Mouse (Mus musculus): ENCODE results near the gene Rab8a.

Gene Rab8a

DNA sequence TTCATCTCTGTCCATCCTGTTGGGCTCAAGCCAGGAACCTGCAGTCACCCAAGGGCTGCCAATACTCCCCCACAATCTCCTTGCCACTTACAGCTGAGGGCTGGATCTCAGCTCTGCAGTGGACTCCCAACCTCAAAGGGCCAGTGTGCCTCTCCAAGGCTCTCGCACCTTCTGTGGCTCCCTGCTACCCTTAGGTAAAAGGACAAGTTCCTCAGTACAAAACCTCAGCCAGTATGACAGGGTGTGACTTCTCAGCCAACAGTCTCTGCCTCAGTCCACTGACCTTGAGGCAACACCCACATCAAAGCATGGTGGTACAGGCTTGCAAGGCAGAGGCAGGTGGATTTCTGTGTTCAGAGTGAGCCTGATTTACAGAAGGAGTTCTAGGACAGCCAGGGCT lies 50.8 kb downstream of the Rab8a start:
- no peak for DNase-seq (ENCODE audit: low read depth, low spot score)

DNA sequence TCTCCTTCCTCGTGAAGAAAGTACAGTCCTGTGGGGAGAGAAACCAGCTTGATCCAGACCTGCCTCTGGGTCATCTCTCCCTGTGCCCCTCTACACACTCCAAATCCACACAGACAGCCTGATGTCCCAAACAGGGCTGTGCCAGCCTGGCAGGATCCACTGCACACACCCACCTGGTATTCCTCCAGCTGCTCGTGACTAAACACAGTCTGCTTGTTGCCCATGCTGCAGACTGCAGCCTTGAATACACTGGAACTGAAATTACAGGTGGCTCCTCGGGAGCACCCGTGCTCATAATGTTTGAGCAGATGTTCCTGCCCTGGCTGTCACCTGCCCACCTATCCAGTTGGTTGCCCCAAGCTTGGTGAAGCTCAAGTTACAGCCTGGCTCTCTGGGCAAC lies 51.8 kb downstream of the Rab8a start, which contains the start of gene Cib3:
Cib3 (minus strand) TSS at position 87 of the 400 bp plus-strand sequence.
- DNase-seq (ENCODE audit: low read depth, low spot score), result no peak

DNA sequence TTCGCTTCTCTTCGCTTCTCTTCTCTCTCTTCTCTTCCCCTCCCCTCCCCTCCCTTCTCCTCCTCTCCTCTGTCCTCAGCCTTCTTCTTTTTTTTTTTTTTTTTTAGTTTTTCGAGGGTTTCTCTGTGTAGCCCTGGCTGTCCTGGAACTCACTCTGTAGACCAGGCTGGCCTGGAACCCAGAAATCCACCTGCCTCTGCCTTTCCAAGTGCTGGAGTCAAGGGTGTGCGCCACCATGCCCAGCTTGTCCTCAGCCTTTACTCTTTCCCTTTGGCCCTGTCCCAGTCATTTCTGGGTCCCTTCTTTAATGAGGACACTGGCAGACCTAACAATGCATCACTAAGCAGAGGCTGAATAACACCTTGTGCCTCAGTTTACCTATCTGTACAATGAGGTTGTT lies 52.5 kb downstream of the Rab8a start, which contains the start of gene Gm11034:
Gm11034 (minus strand) TSS at position 101 of the 400 bp plus-strand sequence.
- no peak for DNase-seq (ENCODE audit: low read depth, low spot score)

DNA sequence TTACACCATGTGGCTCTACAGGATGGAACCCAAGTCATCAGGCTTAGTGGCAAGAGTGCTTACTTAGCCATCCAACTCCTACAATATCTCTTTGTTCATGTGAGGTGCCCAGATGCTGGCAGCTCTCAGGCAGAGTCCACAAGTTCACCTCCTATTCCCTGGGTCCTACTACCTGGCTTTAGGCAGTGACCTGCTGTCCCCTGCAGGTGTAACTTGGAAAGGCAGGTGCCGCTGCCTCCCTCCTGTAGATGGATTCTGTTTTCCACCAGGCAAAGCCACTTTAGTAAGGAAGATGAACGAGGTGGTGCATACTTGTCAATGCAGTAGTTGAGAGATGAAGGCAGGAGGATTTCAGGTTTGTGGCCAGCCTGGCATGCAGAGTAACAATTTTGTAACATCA lies 54.1 kb downstream of the Rab8a start:
- DNase-seq (ENCODE audit: low read depth, low spot score), result peak; percentile 11

DNA sequence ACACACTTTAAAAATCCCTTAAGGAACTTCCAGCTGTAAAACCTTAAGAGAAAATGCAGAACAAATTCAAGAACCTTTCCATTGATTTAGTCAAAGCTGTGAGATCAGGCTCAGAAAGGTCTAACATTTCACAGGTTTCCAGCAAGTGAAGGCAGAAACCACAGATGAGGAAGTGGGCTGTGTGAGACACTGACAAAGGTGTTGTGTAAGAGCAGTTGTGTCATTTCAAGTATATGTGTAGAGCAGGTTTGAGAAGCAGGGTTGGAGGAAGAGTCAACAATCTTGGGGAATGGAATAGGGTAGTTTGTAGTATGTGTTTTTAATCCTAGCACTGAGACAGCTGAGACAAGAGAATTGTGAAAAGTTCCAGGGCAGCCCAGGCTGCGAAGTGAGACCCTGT lies 54.9 kb downstream of the Rab8a start:
- no peak for DNase-seq (ENCODE audit: low read depth, low spot score)

DNA sequence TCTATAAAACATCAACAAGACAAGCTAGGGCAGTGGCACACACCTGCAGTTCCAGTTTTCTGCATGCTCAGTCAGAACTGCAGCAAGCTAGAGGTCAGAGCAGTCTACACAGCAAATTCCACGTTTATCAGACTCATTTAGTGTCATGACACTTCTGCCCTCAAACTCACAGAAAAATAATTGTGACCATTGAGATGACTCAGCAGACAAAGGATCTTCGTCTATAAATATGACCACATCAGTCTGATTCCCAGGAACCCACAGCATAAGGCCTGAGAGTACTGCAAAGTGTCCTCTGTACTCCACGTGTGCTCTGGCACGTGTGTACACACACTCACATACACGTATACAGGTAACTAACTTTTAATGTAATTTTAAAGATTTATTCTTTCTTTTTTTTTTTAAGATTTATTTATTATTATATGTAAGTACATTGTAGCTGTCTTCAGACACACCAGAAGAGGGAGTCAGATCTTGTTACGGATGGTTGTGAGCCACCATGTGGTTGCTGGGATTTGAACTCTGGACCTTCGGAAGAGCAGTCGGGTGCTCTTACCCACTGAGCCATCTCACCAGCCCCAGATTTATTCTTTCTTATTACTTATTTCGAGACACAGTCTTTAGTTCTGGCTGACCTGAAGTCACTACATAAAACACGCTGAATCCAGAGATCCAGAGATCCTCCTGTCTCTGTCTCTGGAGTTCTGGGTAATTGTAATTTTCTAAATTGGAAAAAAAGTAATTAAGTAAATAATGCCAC lies 58.0 kb downstream of the Rab8a start:
- no peak for DNase-seq (ENCODE audit: low read depth, low spot score)

DNA sequence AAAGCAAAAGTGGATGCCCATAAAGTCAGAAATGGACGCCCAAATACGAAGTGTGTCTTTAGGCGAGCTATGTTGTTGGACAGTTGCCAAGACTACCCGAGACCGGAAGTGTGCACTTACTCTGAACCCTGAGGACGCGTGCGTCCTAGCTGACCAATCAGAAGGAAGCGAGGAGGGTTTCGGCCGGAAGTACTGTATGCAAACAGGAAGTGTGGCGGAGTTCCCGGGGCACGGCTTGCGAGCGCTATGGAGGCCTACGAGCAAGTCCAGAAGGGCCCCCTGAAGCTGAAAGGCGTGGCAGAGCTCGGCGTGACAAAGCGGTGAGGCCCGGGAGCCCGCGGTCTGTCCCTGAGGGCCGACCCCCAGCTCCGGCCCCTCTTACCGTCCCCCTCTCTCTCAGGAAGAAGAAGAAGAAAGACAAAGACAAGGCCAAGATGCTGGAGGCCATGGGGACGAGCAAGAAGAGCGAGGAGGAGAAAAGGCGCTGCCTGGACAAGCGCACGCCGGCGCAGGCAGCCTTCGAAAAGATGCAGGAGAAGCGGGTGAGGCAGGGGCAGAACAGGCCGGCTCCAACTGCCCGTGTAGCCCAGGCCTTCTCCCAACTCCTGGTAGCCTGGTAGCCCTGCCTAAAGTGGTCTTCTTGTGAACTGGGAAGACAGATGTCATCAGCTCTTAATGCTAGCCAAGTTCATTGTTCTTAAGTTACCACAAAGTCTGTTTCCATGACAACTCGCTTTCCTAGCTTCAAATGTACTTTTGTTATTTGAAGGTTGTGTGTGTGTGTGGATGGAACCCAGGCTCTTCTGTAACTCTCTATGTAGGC lies 58.8 kb downstream of the Rab8a start, which contains the start of gene Fam32a:
Fam32a (plus strand) TSS at position 190 of the 823 bp plus-strand sequence.
- peak; percentile 99 for DNase-seq (ENCODE audit: low read depth, low spot score)

DNA sequence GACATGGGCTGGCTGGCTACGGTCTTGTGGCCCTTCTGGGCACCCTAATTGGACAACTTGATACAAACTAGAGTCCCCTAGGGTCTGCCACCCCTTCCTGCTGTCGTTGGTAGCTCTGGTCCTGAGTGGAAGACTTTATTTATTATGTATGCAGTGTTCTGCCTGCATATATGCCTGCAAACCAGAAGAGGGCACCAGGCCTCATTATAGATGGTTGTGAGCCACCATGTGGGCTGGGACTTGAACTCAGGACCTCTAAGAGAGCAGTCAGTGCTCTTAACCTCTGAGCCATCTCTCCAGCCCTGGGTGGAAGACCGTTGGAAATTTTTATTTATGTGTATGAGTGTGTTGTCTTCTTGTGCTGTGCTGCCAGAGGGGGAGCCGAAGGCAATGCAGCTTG lies 59.8 kb downstream of the Rab8a start:
- DNase-seq (ENCODE audit: low read depth, low spot score), result no peak

DNA sequence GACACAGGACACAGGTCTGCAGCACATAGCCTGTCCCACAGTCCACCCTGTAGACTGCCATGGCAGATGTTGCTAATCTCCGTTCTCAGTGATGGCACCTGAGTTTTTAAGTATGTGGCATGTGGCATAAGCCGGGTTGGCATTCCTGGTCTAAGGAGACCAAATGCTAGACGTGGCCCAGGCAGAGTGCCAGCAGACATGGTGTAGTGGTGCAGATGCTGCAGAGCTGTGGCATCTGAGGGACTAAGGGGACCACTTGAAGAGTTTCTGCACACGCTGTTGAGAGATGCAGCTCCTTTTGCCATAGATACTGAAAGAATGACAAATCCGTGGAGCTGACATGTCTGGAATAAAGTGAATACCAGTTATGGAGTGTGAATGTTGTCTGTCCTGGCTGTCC lies 61.7 kb downstream of the Rab8a start:
- DNase-seq (ENCODE audit: low read depth, low spot score), result no peak

Data from forelimb bud, embryonic 11.5 days (tissue).